Comparison of ENCODE assay signal across 15 mouse cellular contexts in the genomic region with DNA sequence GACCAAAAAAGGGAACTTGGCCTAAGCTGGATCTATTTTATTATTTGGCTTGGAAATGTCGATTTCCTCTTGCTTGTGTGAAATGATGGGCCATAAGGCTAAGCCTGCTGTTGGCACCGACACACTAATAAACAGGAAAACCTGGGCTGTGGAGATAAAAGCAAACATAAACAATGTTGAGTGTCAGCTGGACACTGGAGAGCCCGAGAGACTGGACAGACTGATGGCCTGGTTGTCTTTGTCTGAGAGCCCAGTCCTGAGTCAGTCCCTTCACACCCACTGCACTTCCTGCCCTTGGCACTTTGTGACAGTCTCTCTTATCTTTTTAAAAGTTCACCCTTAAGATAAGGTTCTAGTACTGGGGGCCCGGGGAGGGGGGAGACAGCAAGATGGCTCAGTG. TPM values are rescaled to one million over a fixed set of nuclear protein-coding genes. Genes with fewer than 3 reads are reported as not detected.
A peak's percentile ranks its signal among the peaks of the same experiment; 100 is the strongest.
DNase-seq lines count a peak whose midpoint lies in the region; ATAC-seq and TF ChIP-seq lines count a peak whose summit lies in the region.
"Had no signal": no experiment of that assay in that cellular context is flagged by ENCODE, and none has a peak within 500 bp of the region (broad histone marks: within the 10 kb centered on the region; RNA-seq: fewer than 3 reads in every experiment).

No protein-coding gene starts in this region.

- TF ChIP-seq CTCF in lung, adult 2 months (IDR thresholded peaks at IDR 0.05; ENCODE audit: insufficient read depth, low read length): no peak

- no peak overlapping the region for H3K4me3 ChIP-seq in heart, embryonic 14.5 days (ENCODE audit: control insufficient read depth in 1 of 2, insufficient read depth in 1 of 2, low read depth in 1 of 2, low read length in 2 of 2)
- H3K4me3 ChIP-seq in heart, embryonic 10.5 days: no peak overlapping the region
- no peak overlapping the region for H3K4me3 ChIP-seq in lung, adult 2 months (replicated peaks; ENCODE audit: extremely low read depth, low read depth, low read length)
- H3K4me3 ChIP-seq in hindbrain, embryonic 13.5 days: no peak overlapping the region
- H3K4me3 ChIP-seq: embryonic facial prominence, embryonic 15.5 days; forebrain, embryonic 12.5 days had no signal

- TF ChIP-seq POLR2A in lung, adult 2 months (IDR thresholded peaks at IDR 0.05; ENCODE audit: borderline replicate concordance, extremely low read depth, low read depth, low read length): no peak

- no peaks in the 10 kb centered on the region for H3K36me3 ChIP-seq in heart, embryonic 14.5 days (ENCODE audit: control insufficient read depth, insufficient read depth, low read length)
- no peaks in the 10 kb centered on the region for H3K36me3 ChIP-seq in heart, embryonic 10.5 days
- no peaks in the 10 kb centered on the region for H3K36me3 ChIP-seq in hindbrain, embryonic 13.5 days
- H3K36me3 ChIP-seq: embryonic facial prominence, embryonic 15.5 days; forebrain, embryonic 12.5 days had no signal

- no peaks in the 10 kb centered on the region for H3K9me3 ChIP-seq in heart, embryonic 14.5 days (ENCODE audit: control insufficient read depth, low read length)
- no peaks in the 10 kb centered on the region for H3K9me3 ChIP-seq in heart, embryonic 10.5 days
- H3K9me3 ChIP-seq in hindbrain, embryonic 13.5 days: no peaks in the 10 kb centered on the region
- H3K9me3 ChIP-seq: embryonic facial prominence, embryonic 15.5 days; forebrain, embryonic 12.5 days had no signal

- no peak overlapping the region for H3K27ac ChIP-seq in heart, embryonic 14.5 days (replicated peaks in 1 of 2; ENCODE audit: control insufficient read depth in 1 of 2, insufficient read depth in 1 of 2, low read depth in 2 of 2, low read length in 2 of 2)
- H3K27ac ChIP-seq in heart, embryonic 10.5 days: no peak overlapping the region
- no peak overlapping the region for H3K27ac ChIP-seq in hindbrain, embryonic 13.5 days
- H3K27ac ChIP-seq: embryonic facial prominence, embryonic 15.5 days; forebrain, embryonic 12.5 days had no signal

- DNase-seq in heart, embryonic 10.5 days (ENCODE audit: low spot score): no peak
- DNase-seq in lung, adult 18-20 months: peak; percentile 64 to 76
- no peak for DNase-seq in lung, adult 2 months
- peak; percentile 25 to 41 for DNase-seq in kidney, postnatal 36 days
- no peak for DNase-seq in cerebellum, postnatal 10 days
- DNase-seq: cerebellum, adult 2 months; thymus, adult 2 months had no signal

- no peak overlapping the region for H3K9ac ChIP-seq in heart, embryonic 14.5 days (ENCODE audit: low read length)
- no peak overlapping the region for H3K9ac ChIP-seq in hindbrain, embryonic 13.5 days
- H3K9ac ChIP-seq: embryonic facial prominence, embryonic 15.5 days; forebrain, embryonic 12.5 days had no signal

- H3K27me3 ChIP-seq in heart, embryonic 14.5 days (ENCODE audit: control insufficient read depth, insufficient read depth, low read length): no peaks in the 10 kb centered on the region
- no peaks in the 10 kb centered on the region for H3K27me3 ChIP-seq in heart, embryonic 10.5 days (ENCODE audit: insufficient read depth, poor library complexity, severe bottlenecking)
- H3K27me3 ChIP-seq in hindbrain, embryonic 13.5 days: no peaks in the 10 kb centered on the region
- H3K27me3 ChIP-seq: embryonic facial prominence, embryonic 15.5 days; forebrain, embryonic 12.5 days had no signal

- WGBS in heart, embryonic 14.5 days: 30% methylated on average over 4 of the region's 4 CpGs
- WGBS in heart, embryonic 10.5 days: 27% methylated on average over 4 of the region's 4 CpGs
- 16% methylated on average over 4 of the region's 4 CpGs for WGBS in lung, adult 2 months
- 65% methylated on average over 4 of the region's 4 CpGs for WGBS in hindbrain, embryonic 13.5 days

- no peak overlapping the region for H3K4me2 ChIP-seq in heart, embryonic 14.5 days (ENCODE audit: low read length)
- H3K4me2 ChIP-seq in hindbrain, embryonic 13.5 days: no peak overlapping the region
- H3K4me2 ChIP-seq: embryonic facial prominence, embryonic 15.5 days; forebrain, embryonic 12.5 days; midbrain, embryonic 11.5 days had no signal

- peaks cover 0 to 4% of the 10 kb centered on the region in 2 experiments; a peak in 2 of 4 replicates for H3K4me1 ChIP-seq in heart, embryonic 14.5 days (ENCODE audit: control insufficient read depth in 2 of 2, insufficient read depth in 2 of 2, low read length in 2 of 2)
- H3K4me1 ChIP-seq in heart, embryonic 10.5 days: peaks cover 7% of the 10 kb centered on the region; the same call in 1 of the 2 replicates
- H3K4me1 ChIP-seq in lung, adult 2 months (ENCODE audit: control insufficient read depth, insufficient read depth, low read length): no peaks in the 10 kb centered on the region
- no peaks in the 10 kb centered on the region for H3K4me1 ChIP-seq in hindbrain, embryonic 13.5 days (replicated peaks)
- H3K4me1 ChIP-seq: embryonic facial prominence, embryonic 15.5 days; forebrain, embryonic 12.5 days had no signal

- 0 out of 2 replicates have a peak, but pooled peaks have one; percentile 35 for ATAC-seq in heart, embryonic 14.5 days (ENCODE audit: insufficient number of reproducible peaks, insufficient read depth, low FRiP score, low read depth)
- no peak for ATAC-seq in hindbrain, embryonic 13.5 days (ENCODE audit: low FRiP score)
- ATAC-seq: CD4-positive, CD25-positive, alpha-beta regulatory T cell, adult 4 months; inflammation-experienced regulatory T-cells, adult 6 months had no signal

RNA-seq across cellular contexts. Expression of gene Hexa, which starts 16.4 kb away (rescaled TPM):
- 87.6 and 91.4 TPM in 2 replicates for polyA plus RNA-seq in heart, embryonic 14.5 days (2014; fragmentation: Nextera tagmentation; extraction: Ambion mirVana)
- 63.6 and 67.8 TPM in 2 replicates for polyA plus RNA-seq in heart, embryonic 10.5 days (2016; fragmentation: Nextera tagmentation; extraction: Ambion mirVana)
- polyA plus RNA-seq in lung, adult 2 months (2012; rRNA removed): 90.7 and 106 TPM in 2 replicates
- 59.1 and 60.8 TPM in 2 replicates for polyA plus RNA-seq in hindbrain, embryonic 13.5 days (2015; fragmentation: Nextera tagmentation; extraction: Ambion mirVana)

RNA-seq across cellular contexts. Expression of gene Tmem202, which starts 16.7 kb away (rescaled TPM):
- polyA plus RNA-seq in heart, embryonic 14.5 days (2014; fragmentation: Nextera tagmentation; extraction: Ambion mirVana): 0.55 TPM in 1 of 2 replicates, not detected in the other
- 0.11 and 0.26 TPM in 2 replicates for polyA plus RNA-seq in heart, embryonic 10.5 days (2016; fragmentation: Nextera tagmentation; extraction: Ambion mirVana)
- polyA plus RNA-seq in lung, adult 2 months (2012; rRNA removed): 0.36 and 0.64 TPM in 2 replicates
- 0.71 and 0.96 TPM in 2 replicates for polyA plus RNA-seq in hindbrain, embryonic 13.5 days (2015; fragmentation: Nextera tagmentation; extraction: Ambion mirVana)
- polyA plus RNA-seq: embryonic facial prominence, embryonic 15.5 days; forebrain, embryonic 12.5 days; inflammation-experienced regulatory T-cells, adult 6 months; liver, embryonic 16.5 days; midbrain, embryonic 11.5 days had no signal

RNA-seq across cellular contexts. Expression of gene Arih1, which starts 36.5 kb away (rescaled TPM):
- 14.9 and 18.3 TPM in 2 replicates for polyA plus RNA-seq in heart, embryonic 14.5 days (2014; fragmentation: Nextera tagmentation; extraction: Ambion mirVana)
- 16.4 and 22.2 TPM in 2 replicates for polyA plus RNA-seq in heart, embryonic 10.5 days (2016; fragmentation: Nextera tagmentation; extraction: Ambion mirVana)
- 15.0 and 20.1 TPM in 2 replicates for polyA plus RNA-seq in lung, adult 2 months (2012; rRNA removed)
- polyA plus RNA-seq in hindbrain, embryonic 13.5 days (2015; fragmentation: Nextera tagmentation; extraction: Ambion mirVana): 15.6 and 17.1 TPM in 2 replicates

RNA-seq across cellular contexts. Expression of gene Celf6, which starts 54.8 kb away (rescaled TPM):
- polyA plus RNA-seq in heart, embryonic 14.5 days (2014; fragmentation: Nextera tagmentation; extraction: Ambion mirVana): 0.16 and 0.34 TPM in 2 replicates
- 0.06 TPM in 1 of 2 replicates, not detected in the other for polyA plus RNA-seq in heart, embryonic 10.5 days (2016; fragmentation: Nextera tagmentation; extraction: Ambion mirVana)
- polyA plus RNA-seq in lung, adult 2 months (2012; rRNA removed): 0.07 and 0.15 TPM in 2 replicates
- polyA plus RNA-seq in hindbrain, embryonic 13.5 days (2015; fragmentation: Nextera tagmentation; extraction: Ambion mirVana): 35.4 and 39.3 TPM in 2 replicates
- polyA plus RNA-seq: CD4-positive, CD25-positive, alpha-beta regulatory T cell, adult 4 months; inflammation-experienced regulatory T-cells, adult 6 months; thymus, adult 2 months had no signal

Comparison
In these comparisons a context has a peak if more than half of its experiments do, and no peak if none do; other contexts are left out.
1. DNase-seq: peak in lung, adult 18-20 months (2 of 2) and kidney, postnatal 36 days (2 of 2); none in heart, embryonic 10.5 days (single experiment), lung, adult 2 months (single experiment) and cerebellum, postnatal 10 days (0 of 2).